Mouse (Mus musculus): ENCODE measurements around the gene Smpd3.
"Not testable (repeated sequence)": the region's sequence is repeated elsewhere in the genome, so short reads cannot be mapped to it uniquely, and the experiment has no call there.

Smpd3 gene

DNA sequence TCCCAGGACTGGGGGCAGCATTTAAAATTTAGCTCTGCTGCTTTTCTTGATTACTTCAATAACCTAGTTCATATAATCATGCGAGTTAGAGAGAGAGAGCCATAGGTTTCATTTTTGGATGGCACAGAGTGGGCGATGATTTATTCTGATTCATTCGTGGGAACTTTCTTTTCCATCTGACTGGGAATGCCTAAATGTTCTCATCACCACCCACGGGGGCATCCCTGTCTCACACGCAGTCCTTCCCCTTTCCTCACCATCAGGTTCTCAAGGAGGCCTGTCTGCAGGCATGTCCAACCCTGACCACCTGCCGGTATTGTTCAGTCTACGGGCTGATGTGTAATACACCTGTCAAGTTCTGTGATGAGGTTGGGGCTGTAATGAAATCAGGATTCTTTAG lies 16.4 kb downstream of the Smpd3 start:
- no peak for DNase-seq

GRCm38 (mm10) chr8:106320002-106320401 lies 17.8 kb downstream of the Smpd3 start:
- peak; percentile 59 to 64 for DNase-seq

DNA sequence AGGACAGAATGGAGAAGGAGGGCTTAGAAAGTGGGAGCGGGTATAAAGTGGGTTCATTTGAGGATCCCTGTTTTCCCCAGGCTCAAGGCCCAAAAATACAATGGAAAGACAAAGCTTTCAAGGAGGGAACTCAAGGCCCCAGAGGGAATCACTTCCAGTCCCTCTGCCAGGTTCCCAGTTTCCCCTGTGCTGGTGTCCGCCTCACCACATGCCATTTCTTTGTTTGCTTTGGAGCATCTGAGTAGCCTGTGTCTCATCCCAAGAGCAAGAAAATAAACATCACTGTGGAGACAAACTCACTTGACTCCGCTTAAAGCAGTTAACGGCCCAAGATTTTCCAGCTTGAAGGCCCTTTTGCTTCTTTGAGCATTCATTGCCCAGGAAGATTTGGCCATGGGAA lies 20.7 kb downstream of the Smpd3 start:
- DNase-seq, result no peak

GRCm38 (mm10) chr8:106316506-106316905 lies 21.3 kb downstream of the Smpd3 start:
- no peak for DNase-seq

DNA sequence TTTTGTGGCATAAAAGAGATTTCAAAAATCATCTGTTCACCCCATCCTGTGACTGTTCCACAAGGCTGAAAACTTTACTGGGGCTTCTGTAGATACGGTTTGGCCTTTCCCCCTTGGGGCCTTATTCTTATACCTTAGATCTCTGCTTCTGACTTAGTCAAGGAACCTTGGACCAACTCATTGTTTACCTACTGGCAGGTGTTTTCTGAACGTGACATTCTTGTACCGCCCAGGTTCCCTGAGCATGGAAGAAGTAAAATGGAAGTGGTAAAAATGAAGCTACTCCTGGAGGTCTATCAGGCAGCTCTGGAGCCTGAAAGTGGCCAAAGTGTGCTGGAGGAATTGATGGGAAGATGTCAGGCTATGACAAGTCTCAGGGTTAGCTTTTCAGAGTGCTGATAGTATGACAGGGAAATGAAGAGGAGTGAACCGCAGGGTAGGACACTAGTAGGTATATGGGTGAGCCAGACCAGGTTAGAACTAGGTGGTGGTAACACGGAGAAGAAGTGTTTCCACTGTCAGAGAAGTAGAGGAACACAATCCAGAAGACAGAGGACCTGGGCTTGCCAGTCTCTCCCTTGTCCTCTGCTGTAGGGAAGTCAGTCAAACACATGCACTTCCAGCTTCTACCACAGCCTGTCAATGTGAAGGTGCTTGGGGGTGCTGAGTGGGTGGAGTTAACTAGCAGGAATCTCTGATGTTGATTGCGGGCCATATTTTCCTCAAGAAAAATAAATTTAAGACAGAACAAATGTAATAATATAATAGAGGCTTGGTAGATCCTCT lies 22.2 kb downstream of the Smpd3 start:
- no peak for DNase-seq

DNA sequence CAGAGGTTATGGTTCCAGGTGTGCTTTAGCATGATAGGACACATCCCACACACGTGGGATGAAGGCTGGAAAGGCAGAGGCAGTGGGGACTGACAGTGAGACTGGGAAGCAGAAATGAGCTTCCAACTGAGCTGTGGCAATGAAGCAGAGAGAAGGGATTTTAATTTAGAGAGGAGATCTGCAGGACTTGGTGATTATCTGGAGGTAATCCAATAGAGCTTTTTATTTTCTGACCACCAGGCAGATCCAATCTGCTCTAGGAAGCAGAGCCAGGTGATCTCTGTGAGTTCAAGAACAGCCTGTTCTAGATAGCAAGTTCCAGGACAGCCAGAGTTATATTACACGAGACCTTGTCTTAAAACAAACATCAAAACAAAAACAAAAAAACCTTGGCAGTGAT lies 24.0 kb downstream of the Smpd3 start:
- DNase-seq, result no peak

DNA sequence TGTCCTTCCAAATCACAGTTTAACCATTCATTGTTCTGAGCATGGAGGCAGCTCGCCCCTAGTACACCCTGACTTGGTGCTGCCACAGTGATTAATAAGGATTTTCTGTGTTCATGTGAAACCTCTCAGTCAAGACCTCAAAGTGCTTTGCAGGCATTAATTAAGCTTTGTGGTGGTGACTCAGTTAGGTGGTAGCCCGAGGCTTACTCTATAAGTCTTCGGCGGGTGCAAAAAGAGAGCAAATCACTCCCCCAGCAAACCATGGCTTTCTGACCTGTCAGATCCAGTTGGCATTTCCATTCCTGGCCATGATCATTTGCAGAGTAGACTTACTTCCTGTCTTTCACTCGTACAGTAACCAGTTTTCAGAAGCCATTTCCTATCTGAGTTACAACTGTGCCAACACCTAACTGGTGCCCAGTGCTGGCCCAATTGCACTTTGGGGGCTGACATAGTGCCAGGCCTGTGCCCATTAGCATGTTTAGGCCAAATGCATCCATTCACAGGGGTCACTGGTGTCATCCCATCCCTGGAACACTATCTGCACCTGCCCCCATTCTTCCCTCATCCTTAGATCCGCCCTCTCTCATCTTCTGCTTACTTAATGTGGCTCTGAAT lies 24.6 kb downstream of the Smpd3 start:
- peak in 1 of 2 experiments; percentile 35 for DNase-seq

DNA sequence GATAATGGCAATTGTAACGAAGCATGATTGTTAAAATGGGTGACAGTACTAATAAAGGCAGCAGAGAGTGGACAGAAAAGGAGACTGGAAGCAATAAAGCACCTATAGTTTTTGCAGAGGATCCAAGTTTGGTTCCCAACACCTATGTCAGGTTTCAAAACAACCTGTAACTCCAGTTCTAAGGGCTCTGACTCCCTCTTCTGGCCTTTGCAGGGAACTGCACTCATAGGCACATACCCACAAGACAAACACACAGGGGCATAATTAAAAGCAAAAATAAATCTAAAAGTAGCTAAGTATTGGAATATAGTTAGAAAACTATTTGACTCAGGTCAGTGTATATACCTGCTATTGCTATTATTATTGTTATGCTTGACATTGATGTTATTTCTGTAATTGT lies 25.8 kb downstream of the Smpd3 start:
- no peak for DNase-seq

DNA sequence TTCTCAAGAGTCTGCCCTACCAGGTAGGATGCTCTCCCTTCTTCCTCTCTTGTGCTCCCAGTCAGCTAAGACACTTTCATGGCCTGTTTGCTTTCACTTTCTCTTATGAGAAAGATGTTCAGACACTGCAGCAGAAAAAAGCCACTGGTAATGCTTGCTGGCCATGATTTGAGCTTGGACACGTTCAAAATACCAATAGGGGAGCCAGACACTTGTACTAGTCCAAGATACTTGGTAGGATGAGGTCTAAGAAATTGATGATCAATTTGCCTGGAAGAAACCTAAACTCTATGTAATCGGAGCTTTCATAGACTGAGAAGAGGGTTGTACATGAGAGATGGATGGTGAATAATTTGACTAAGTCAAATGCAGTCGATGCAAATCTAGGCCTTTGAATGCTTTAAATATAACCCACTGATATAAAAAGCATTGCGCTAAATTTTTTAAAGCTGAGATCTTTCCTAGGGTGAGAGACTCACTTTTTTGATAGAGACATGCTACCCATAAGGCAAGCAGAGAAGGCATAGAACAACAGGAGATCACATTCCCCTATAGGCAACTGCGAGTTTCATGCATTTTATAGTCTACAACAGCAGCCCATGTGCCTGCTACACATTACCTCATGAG lies 27.6 kb downstream of the Smpd3 start:
- no peak for DNase-seq

DNA sequence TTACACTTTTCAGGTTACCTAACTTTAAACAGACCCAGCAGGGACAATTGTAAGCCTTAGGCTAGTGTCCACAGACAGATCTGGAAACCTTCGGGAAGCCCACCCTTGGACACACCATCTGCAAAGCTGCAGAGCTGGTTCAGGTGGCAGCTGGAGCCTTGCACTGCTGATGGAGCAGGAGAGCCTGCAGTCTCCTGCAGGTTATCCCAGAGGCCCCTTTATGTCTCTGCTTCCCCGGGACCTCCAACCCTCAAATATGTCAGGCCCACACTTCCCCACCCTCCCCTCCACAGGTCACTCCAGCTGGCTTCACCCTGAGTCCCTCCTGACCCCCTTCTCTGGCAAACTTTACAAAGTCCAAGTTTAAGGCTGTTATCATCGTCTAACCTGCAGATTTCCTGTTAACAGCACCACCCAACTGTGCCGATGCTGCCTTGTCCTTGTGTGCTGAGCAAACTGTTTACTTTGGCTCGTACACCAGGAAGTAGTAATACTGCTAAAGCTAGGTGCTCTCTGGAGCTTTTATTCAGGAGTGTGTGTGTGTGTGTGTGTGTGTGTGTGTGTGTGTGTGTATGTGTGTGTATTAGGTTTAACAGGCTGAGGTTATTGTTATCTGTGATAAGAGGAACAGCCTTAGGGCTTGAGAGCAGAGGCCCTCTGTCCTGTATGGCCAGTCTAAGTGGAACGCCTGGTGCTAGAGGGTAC lies 29.6 kb downstream of the Smpd3 start:
- DNase-seq, result not testable (repeated sequence)

GRCm38 (mm10) chr8:106307586-106307985 lies 30.2 kb downstream of the Smpd3 start:
- peak in 1 of 2 experiments; percentile 30 for DNase-seq

- peak in 1 of 2 experiments; percentile 35 for DNase-seq
These were observed 31.0 kb downstream of the Smpd3 start for GRCm38 (mm10) chr8:106306711-106307248.

- no peak for DNase-seq
These were observed 31.7 kb downstream of the Smpd3 start for GRCm38 (mm10) chr8:106306076-106306475.

DNA sequence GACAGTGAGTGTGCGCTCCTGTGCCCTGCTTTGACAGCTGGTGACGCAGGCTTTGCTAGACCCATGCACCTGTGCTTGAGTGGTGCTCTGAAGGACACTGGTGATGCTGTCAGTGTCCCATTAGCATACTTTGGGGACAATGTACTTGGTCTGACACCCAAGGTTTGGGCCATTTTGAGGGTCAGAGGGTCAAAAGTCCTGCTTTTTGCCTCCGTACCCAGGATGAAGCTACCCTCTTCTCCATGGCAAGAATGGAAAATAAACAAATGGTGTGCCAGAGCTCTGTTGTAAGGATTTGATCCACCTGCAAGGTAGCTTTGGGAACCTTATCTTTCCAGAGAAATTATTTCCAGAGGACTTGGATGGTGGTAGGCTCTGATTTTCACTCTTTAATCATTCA lies 32.5 kb downstream of the Smpd3 start:
- no peak for DNase-seq

DNA sequence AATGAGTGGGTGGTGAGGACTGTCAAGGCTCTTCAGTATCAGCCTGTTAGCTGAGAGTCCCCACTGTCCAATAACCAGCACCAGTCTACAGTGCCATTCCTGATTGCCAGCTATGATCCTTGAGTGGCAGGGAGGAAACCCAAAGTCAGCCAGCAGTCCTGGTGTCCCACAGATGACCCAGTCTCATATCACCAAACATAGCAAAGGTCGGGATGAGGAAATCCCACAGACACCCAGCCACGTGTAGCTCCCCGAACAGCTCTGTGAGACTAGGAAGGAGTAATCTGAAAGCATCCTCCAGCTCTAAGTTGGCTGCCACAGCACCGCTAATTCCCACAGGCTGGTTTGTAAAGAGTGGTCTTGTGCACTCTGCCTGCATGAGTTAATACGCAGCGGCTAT lies 33.5 kb downstream of the Smpd3 start:
- no peak for DNase-seq

DNA sequence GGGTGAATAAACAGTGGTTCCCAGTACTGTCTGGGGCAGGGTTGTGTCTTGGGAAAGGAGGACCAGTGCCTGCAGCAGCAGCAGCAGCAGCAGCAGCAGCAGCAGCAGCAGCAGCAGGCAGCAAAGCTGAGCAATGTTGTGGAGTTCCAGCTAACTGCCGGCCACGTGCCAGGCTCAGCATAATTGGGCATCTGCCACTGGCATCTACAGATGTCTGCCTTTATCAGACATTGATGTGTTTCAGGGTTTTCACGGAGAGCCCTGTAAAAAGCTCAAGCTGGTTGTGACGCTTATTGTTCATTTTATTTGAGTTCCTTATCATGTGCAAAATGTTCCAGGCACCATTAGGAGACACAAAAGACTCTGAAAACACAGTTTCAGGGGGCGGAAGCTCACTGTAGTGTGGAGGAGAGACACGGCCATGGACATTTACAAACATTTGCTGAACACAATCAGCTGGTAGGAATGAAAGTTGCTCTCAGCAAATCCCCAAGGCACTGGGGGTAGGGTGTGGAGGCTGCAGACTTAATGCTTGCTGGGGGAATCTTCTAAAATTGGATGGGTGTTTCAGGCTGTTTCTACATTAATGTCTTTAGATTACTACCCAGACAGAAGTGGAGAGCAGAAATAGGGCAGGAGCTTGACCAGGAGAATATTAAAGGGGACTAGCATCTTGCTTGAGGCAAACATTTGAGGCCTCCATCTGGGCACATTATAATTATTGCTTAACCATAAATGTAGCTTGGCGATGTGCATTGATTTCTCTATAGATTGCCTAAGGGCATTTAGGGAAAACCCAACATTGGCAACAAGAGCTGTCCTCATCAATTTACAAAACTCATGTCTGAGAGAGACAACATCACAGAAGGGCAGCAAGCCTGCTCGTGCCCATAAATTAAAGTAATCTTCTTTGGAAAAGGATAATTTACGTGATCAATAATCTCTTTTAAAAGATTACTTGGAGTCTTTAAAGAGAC lies 36.8 kb downstream of the Smpd3 start:
- DNase-seq, result no peak

DNA sequence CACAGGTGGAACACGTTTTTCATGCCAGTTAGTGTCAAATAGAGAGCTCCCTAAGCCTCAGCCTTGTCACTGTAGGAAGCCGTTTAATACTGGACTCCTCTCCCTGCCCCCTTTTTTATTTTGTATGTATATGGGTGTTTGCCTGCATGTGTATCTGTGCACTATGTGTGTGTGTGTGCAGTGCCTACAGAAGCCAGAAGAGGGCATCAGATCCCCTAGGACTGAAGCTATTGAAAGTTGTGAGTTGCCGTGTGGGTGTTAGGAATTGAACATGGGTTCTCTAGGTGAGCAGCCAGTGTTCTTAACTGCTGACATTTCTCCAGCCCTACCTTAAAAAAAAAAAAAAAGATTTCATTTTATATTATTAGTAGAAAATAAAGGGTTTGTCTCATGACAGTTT lies 38.1 kb downstream of the Smpd3 start:
- DNase-seq, result no peak

- DNase-seq, result no peak
These were observed 38.9 kb downstream of the Smpd3 start for GRCm38 (mm10) chr8:106298846-106299245.

GRCm38 (mm10) chr8:106298261-106298660 lies 39.5 kb downstream of the Smpd3 start:
- DNase-seq, result no peak

GRCm38 (mm10) chr8:106292484-106293396 lies 45.0 kb downstream of the Smpd3 start:
- no peak for DNase-seq

- DNase-seq, result no peak
These were observed 48.3 kb downstream of the Smpd3 start for GRCm38 (mm10) chr8:106289464-106289863.

Measured in cerebellum, postnatal 25 days (tissue).